Mouse (Mus musculus): ENCODE data around the gene Atp6v0a4.

Atp6v0a4 gene

GRCm38 (mm10) chr6:38080364-38080763 is 44.0 kb downstream of the Atp6v0a4 start:
- DNase-seq (ENCODE audit: low read depth, low spot score) = no peak

GRCm38 (mm10) chr6:38073592-38073991 is 50.8 kb downstream of the Atp6v0a4 start:
- DNase-seq (ENCODE audit: low read depth, low spot score) = no peak

GRCm38 (mm10) chr6:38072137-38072796 is 52.1 kb downstream of the Atp6v0a4 start:
- DNase-seq (ENCODE audit: low read depth, low spot score) = no peak

DNA sequence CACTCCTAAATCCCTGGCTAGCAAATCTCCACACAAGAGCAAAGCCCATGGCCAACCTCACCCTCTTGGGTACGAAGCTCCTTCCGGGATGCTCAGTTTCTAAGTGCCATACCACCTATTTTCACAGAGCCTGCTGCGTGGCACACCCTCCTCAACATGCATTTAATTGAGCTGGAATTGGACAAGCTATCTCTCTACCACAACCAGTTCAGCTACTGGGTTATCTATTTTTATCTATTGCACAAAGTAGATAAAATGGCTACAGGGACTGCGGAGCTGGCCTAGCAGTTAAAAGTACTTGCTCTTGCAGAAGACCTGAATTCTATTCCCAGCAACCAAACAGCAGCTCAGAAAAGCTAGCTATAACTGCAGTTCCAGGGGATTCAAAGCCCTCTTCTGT is 53.1 kb downstream of the Atp6v0a4 start:
- DNase-seq (ENCODE audit: low read depth, low spot score) = no peak

GRCm38 (mm10) chr6:38066215-38066614 is 58.2 kb downstream of the Atp6v0a4 start:
- DNase-seq (ENCODE audit: low read depth, low spot score) = peak; percentile 46

GRCm38 (mm10) chr6:38065501-38066122 is 58.8 kb downstream of the Atp6v0a4 start:
- DNase-seq (ENCODE audit: low read depth, low spot score) = no peak

- DNase-seq (ENCODE audit: low read depth, low spot score) = no peak
These were observed 59.3 kb downstream of the Atp6v0a4 start for GRCm38 (mm10) chr6:38065122-38065500.

- no peak for DNase-seq (ENCODE audit: low read depth, low spot score)
These were observed 59.8 kb downstream of the Atp6v0a4 start for GRCm38 (mm10) chr6:38064621-38065020.

- DNase-seq (ENCODE audit: low read depth, low spot score) = no peak
These were observed 65.6 kb downstream of the Atp6v0a4 start for GRCm38 (mm10) chr6:38058805-38059204.

- DNase-seq (ENCODE audit: low read depth, low spot score) = no peak
These were observed 68.7 kb downstream of the Atp6v0a4 start for GRCm38 (mm10) chr6:38055471-38056330.

GRCm38 (mm10) chr6:38049601-38050000 is 74.8 kb downstream of the Atp6v0a4 start:
- DNase-seq (ENCODE audit: low read depth, low spot score) = no peak

DNA sequence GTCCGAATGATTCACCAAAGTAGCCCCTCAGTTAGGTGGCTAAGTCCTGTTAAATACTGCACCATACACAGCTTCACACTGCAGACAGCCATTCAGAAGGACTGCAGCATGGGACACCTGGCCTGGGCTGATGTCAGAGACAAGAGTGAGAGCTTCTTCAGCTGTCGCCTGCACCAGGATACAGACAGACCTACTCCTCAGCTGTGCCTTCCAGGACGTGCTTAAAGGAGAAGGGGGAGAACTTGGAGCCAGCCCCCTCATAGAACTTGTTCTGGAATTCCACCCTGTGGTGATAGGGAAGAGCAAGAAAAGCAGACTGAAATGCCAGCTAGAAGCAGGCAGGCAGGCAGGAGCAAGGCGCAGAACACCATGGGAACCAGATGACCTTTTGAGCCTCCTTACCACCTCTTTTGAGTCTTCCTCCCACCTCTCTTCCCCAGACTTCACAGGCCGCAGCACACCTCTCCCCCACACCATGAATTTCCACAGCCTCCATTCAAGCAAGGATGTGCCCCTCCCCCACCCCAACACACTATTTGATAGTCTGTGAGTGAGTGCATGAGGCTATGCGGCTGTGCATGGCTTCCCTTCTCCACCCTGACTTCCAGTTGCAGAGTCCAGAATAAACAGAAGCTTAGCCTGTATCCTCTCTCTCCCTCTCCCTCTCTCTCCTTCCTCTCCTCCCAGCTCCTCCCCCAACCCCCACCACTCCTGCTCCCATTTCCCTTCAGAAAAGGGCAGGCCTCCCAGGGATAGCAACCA is 75.4 kb downstream of the Atp6v0a4 start:
- no peak for DNase-seq (ENCODE audit: low read depth, low spot score)

DNA sequence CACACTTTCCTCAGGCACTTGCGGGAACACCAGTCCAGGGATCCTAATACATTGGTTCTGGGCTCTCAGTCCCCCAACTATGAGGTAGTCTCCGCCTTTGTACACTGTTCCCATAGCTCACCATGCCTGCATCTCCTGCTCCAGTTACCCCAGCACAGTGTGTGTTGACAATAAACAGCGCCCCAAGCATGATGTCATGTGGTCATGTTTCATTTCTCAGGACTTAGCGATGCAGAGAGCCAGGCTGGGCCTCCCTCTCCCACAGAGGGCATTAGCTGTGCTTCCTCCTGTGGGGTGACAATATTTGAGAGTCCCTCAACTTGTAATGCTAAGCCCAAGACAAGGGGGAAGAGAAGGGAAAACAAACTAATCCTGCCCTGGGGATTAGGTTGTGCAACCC is 76.4 kb downstream of the Atp6v0a4 start:
- DNase-seq (ENCODE audit: low read depth, low spot score) = no peak

GRCm38 (mm10) chr6:38046838-38047237 is 77.5 kb downstream of the Atp6v0a4 start, which contains the start of gene Svopl:
Gene Svopl, minus strand, starts transcription at chr6:38046996.
- DNase-seq (ENCODE audit: low read depth, low spot score) = no peak

- DNase-seq (ENCODE audit: low read depth, low spot score) = no peak
These were observed 91.4 kb downstream of the Atp6v0a4 start for GRCm38 (mm10) chr6:38032801-38033566.

GRCm38 (mm10) chr6:38031924-38032540 is 92.4 kb downstream of the Atp6v0a4 start:
- no peak for DNase-seq (ENCODE audit: low read depth, low spot score)

GRCm38 (mm10) chr6:38028205-38028604 is 96.2 kb downstream of the Atp6v0a4 start:
- no peak for DNase-seq (ENCODE audit: low read depth, low spot score)

- no peak for DNase-seq (ENCODE audit: low read depth, low spot score)
These were observed 96.6 kb downstream of the Atp6v0a4 start for GRCm38 (mm10) chr6:38027771-38028170.

GRCm38 (mm10) chr6:38023284-38023683 is 101.1 kb downstream of the Atp6v0a4 start:
- no peak for DNase-seq (ENCODE audit: low read depth, low spot score)

DNA sequence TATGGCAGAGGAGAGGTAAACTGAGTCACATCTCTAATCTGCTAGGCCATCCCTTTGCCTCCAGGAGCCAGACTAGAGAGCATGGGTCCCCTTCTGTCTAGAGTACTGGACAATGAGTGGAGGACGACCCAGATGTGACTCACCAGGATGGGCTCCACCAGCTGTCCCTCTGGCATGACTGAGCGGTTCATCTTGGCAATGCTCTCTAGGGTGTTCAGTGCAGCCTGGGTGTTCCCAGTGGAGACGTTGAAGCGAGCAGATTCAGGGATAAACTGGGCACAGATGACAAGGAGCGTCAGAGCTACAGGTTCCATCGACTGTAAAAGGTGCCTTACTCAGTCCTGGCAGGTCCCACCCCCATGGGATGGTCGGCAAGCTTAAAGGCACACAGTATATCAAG is 103.0 kb downstream of the Atp6v0a4 start:
- no peak for DNase-seq (ENCODE audit: low read depth, low spot score)

- no peak for DNase-seq (ENCODE audit: low read depth, low spot score)
These were observed 111.6 kb downstream of the Atp6v0a4 start for GRCm38 (mm10) chr6:38012829-38013228.
